Mouse (Mus musculus) kidney, adult 2 months (tissue): ENCODE results near the gene Pdlim5.

Experiments
- CTCF ChIP-seq: fragments of 200-500 bp; conservative IDR thresholded peaks from 2 replicates; pipeline ENCODE4 v1.5.1; 2011; ENCODE audit warnings: low read depth, mild to moderate bottlenecking, control low read depth, low read length, moderate library complexity, mixed read lengths; ENCODE audit not compliant: insufficient read depth, insufficient read length
- POLR2A ChIP-seq: fragments of 200-500 bp; IDR thresholded peaks from one replicate; pipeline ENCODE4 v1.6.1; 2011; ENCODE audit warnings: low read depth, low read length, control low read depth

DNA sequence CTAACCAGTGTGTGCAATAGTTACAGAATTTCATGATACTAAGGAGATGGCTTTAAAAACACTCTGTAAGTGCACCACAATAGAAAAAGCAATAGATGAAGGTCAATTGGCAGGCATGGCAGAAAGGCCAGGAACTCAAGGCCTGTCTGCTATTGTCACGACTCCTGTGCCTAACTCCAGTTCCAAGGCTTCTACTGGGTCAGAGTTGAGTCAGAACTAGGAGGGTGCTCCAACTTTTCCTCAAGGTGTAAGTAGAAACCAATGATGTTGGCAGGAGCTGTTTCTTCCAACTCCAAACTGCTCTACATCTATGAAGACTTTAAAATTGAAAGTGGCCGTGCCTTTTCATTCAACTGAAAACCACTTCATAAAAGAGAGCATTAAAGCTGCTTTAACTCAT is 54.8 kb downstream of the Pdlim5 start:
- TF ChIP-seq CTCF (no peak), POLR2A (no peak)
